Mouse (Mus musculus) brain, embryonic 14.5 days (tissue): ENCODE measurements at regions not wholly inside any gene's neighbourhood (a gene's known extent, or its start where the extent isn't known, plus 50 kb on each side); places are given as distances from the start of the nearest gene placed in this dataset.

Experiments used
- CTCF ChIP-seq: fragments of 200-500 bp; IDR thresholded peaks from 2 replicates; pipeline ENCODE4 v1.5.1; 2012; ENCODE audit warnings: inconsistent platforms, mild to moderate bottlenecking, moderate library complexity, borderline replicate concordance; ENCODE audit not compliant: insufficient read depth, insufficient read length; ENCODE audit errors: extremely low read depth
- POLR2A ChIP-seq: fragments of 200-500 bp; IDR thresholded peaks from 2 replicates; pipeline ENCODE4 v1.6.1; 2012; ENCODE audit warnings: mild to moderate bottlenecking, inconsistent platforms, borderline replicate concordance; ENCODE audit not compliant: poor library complexity, insufficient read depth, insufficient read length, severe bottlenecking; ENCODE audit errors: extremely low read depth

DNA sequence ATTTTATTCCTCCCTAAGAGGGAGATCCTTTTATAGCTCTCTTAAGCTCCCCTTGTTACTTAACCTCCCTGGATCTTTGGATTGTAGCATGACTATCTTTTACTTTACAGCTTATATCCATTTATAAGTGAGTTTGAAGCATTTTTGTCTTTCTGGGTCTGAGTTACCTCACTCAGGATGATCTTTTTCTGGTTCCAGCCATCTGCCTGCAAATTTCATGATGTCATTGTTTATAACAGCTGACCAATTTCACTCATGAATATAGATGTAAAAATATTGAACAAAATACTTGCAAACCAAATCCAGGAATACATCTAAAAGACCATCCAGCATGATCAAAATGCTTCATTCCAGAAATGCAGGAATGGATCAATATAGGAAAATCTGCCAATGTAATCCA, 631.3 kb upstream of the Agtr1b start:
- no peak for TF ChIP-seq POLR2A
- no peak for TF ChIP-seq CTCF
